Mouse (Mus musculus) bone marrow, adult 2 months (tissue): ENCODE measurements at regions not wholly inside any gene's neighbourhood (a gene's known extent, or its start where the extent isn't known, plus 50 kb on each side); places are given as distances from the start of the nearest gene placed in this dataset.

ENCODE experiments used
- CTCF ChIP-seq: fragments of 200-500 bp; IDR thresholded peaks from 2 replicates; pipeline ENCODE4 v1.5.1; 2011; ENCODE audit warnings: low read length, control low read depth; ENCODE audit not compliant: control insufficient read depth, insufficient read depth
- POLR2A ChIP-seq: fragments of 200-500 bp; IDR thresholded peaks from 2 replicates; pipeline ENCODE4 v1.6.1; 2011; ENCODE audit warnings: low read depth, mild to moderate bottlenecking, control low read depth, low read length, borderline replicate concordance; ENCODE audit not compliant: control insufficient read depth

- TF ChIP-seq CTCF (no peak), POLR2A (no peak)
Measured at GRCm38 (mm10) chr14:94433343-94433958, 543.0 kb upstream of the Pcdh9 start.
